Mouse (Mus musculus): ENCODE measurements around the gene Ctu1.
"Not testable (repeated sequence)": the region's sequence is repeated elsewhere in the genome, so short reads cannot be mapped to it uniquely, and the experiment has no call there.

The Ctu1 gene

GRCm38 (mm10) chr7:43680960-43681359 is 9.1 kb downstream of the Ctu1 start:
- peak; percentile 77 to 81 for DNase-seq

GRCm38 (mm10) chr7:43682511-43682910 is 10.7 kb downstream of the Ctu1 start:
- DNase-seq = not testable (repeated sequence)

DNA sequence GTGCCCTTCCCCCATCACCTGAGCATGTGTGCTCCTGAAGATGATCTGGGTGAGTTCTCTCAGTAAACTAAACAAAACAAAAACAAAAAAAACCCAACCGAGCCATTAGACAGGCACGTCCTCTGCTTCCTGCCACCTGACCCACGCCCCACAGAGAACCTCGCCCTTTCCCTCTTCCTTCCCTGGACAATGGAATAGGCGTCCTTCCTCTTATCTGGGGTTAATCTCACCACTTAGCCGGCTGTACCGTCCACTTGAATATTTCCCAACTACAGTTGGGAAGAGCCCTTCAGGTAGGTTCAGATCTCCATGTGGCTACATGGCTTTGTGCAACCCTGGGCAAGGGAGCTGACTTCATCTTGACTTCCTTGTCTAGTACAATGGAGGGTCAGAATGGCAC is 13.3 kb downstream of the Ctu1 start:
- DNase-seq = no peak

DNA sequence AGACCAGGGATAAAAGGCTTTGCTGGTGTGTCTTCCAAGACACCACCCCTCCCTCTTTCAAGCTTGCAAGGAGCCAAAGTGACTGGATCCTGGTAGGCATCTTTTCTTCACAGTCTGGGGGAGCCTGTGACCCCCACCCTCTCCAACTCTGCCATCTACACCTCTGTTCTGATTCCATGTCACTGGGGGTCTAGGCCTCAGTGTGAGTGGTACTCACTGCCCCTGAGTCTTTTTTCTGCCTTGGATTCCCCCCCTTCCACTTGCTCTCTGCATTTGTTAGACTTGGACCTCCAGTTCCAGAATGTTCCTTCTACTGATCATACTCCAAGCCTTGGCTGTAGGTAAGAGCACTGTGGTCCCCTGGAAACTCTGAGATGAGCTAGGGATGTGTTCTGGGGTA is 18.3 kb downstream of the Ctu1 start, which contains the start of gene Klk14:
Gene Klk14 (plus strand): TSS at position 301 of the 400 bp plus-strand sequence.
- no peak for DNase-seq

DNA sequence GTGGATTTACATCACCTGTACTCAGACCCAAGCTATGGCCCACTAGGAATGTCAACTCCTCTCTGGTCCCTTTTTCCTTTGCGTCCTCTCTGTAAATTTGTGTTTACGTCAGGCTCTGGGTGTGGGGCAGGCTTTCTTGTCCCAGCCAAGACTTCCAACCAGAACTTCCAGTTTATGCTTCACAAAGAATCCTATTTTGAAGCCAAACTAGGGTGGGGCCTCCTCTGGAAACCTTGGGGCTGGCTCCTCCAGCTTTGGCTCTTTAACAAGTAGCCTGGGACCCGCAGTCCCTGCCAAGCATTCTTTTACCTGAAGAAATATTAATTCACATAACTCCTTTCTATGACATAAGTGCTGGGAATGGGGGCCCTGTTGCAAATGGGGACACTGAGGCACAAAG is 38.2 kb downstream of the Ctu1 start:
- DNase-seq = no peak

DNA sequence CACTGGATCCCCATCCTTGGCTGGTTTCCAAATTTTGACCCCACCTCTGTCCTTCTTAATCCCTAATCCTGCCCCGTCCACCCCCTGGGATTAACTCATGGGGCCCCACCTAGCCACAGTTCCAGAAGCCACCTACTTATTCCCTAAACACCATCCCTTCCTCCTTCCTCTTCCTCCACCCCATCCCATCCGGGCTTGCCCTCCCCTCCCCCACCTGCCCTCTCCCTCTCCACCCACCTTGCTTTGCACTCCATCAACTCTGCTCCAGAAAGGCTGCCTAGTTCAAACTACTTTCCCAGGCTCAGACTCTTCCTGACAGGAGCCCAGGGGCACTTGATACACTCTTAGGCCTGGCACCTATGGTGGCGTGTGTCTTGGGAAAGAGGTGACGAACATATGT is 40.5 kb downstream of the Ctu1 start, which contains the start of gene Klk13:
Gene Klk13 (plus strand): TSS at position 301 of the 400 bp plus-strand sequence.
- DNase-seq = no peak

- no peak for DNase-seq
Observed at GRCm38 (mm10) chr7:43712917-43713316, 41.1 kb downstream of the Ctu1 start.

DNA sequence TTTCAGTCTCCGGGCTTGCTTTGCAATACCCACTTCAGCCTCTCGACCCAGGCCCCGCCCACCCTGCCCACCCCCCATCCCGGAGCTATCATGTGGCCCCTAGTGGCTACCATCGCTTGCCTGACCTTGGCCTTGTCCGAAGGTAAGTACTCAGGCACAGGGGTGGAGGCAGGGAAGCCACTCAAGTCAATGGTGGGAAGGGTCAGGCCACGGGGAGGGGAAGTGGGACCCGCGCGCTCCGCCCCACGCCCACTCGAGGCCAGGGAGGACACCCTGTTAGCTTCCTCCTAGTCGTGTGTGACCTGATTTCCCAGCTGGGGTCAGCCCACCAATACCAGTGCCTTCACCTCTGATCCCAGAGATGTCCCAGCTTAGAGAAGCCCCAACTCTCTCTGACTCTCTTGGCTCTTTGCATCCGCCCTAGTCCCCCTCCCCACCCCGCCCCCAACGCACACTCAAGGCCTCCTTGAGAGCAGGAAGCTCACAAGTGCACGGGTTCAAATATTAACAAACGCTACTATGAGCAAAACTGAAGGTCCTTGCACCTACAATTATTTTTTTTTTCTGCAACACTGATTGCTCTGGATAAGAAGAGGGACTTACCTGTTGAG is 42.0 kb downstream of the Ctu1 start:
- DNase-seq = no peak

Data from cerebellum, postnatal 10 days (tissue).